Mouse (Mus musculus) E14TG2a.4 (cell line): ENCODE measurements at regions not wholly inside any gene's neighbourhood (a gene's known extent, or its start where the extent isn't known, plus 50 kb on each side); places are given as distances from the start of the nearest gene placed in this dataset.

Source experiments
- H3K27me3 ChIP-seq: 2 replicates; pipeline ENCODE4 v1.6.1; 2014; ENCODE audit warnings: low read length, control low read depth; ENCODE audit not compliant: insufficient read depth
- H3K36me3 ChIP-seq: 2 replicates; pipeline ENCODE4 v1.6.1; 2014; ENCODE audit warnings: low read length, control low read depth; ENCODE audit not compliant: insufficient read depth
- H3K4me1 ChIP-seq: replicated peaks from 2 replicates; pipeline ENCODE4 v1.6.1; 2014; ENCODE audit warnings: low read depth, low read length, control low read depth
- H3K4me3 ChIP-seq: replicated peaks from 2 replicates; pipeline ENCODE4 v1.5.1; 2014; ENCODE audit warnings: mild to moderate bottlenecking, low read length
- H3K9me3 ChIP-seq: 2 replicates; pipeline ENCODE4 v1.6.1; 2014; ENCODE audit warnings: low read length, control low read depth
- CTCF ChIP-seq: conservative IDR thresholded peaks from 2 replicates; pipeline ENCODE4 v1.5.1; 2014; ENCODE audit warnings: low read length
- NANOG ChIP-seq: IDR thresholded peaks from 2 replicates; pipeline ENCODE4 v1.6.1; 2014; ENCODE audit warnings: borderline replicate concordance, low read length, mixed read lengths
- POU5F1 ChIP-seq: IDR thresholded peaks from 2 replicates; pipeline ENCODE4 v1.6.1; 2014; ENCODE audit warnings: low read length, borderline replicate concordance

- H3K9me3 ChIP-seq: no peaks in the 10 kb centered on the region
- TF ChIP-seq NANOG (no peak), CTCF (no peak), POU5F1 (no peak)
- H3K36me3 ChIP-seq: no peaks in the 10 kb centered on the region
- H3K4me3 ChIP-seq: no peak overlapping the region
- H3K4me1 ChIP-seq: no peaks in the 10 kb centered on the region
- no peaks in the 10 kb centered on the region for H3K27me3 ChIP-seq
Measured at GRCm38 (mm10) chr2:79555395-79555794, 79.8 kb upstream of the Itprid2 start.

GRCm38 (mm10) chr2:79557361-79557760 is 77.8 kb upstream of the Itprid2 start:
- Histone ChIP-seq H3K9me3 (no peaks in the 10 kb centered on the region), H3K4me1 (no peaks in the 10 kb centered on the region), H3K4me3 (no peak overlapping the region), H3K27me3 (no peaks in the 10 kb centered on the region), H3K36me3 (no peaks in the 10 kb centered on the region)
- TF ChIP-seq NANOG: no peak
- TF ChIP-seq CTCF: no peak
- TF ChIP-seq POU5F1: no peak

GRCm38 (mm10) chr2:79566280-79566933 is 68.7 kb upstream of the Itprid2 start:
- Histone ChIP-seq H3K9me3 (no peaks in the 10 kb centered on the region), H3K4me3 (no peak overlapping the region), H3K27me3 (no peaks in the 10 kb centered on the region), H3K36me3 (no peaks in the 10 kb centered on the region), H3K4me1 (peaks cover 23% of the 10 kb centered on the region)
- TF ChIP-seq NANOG: peak; percentile 87
- no peak for TF ChIP-seq CTCF

- no peaks in the 10 kb centered on the region for H3K27me3 ChIP-seq
- no peak overlapping the region for H3K4me3 ChIP-seq
- H3K36me3 ChIP-seq: no peaks in the 10 kb centered on the region
- H3K9me3 ChIP-seq: no peaks in the 10 kb centered on the region
- H3K4me1 ChIP-seq: peaks cover 23% of the 10 kb centered on the region
- TF ChIP-seq NANOG: peak; percentile 19; the same call in 1 of the 2 replicates
- no peak for TF ChIP-seq POU5F1
Measured at GRCm38 (mm10) chr2:79567413-79567934, 67.7 kb upstream of the Itprid2 start.

- H3K4me1 ChIP-seq: peaks cover 21% of the 10 kb centered on the region
- TF ChIP-seq CTCF: no peak
- no peak for TF ChIP-seq POU5F1
- no peak for TF ChIP-seq NANOG
Measured at GRCm38 (mm10) chr2:79569663-79570062, 65.5 kb upstream of the Itprid2 start.

GRCm38 (mm10) chr2:79571910-79572309 is 63.2 kb upstream of the Itprid2 start:
- no peak overlapping the region for H3K4me3 ChIP-seq
- TF ChIP-seq CTCF: no peak
- TF ChIP-seq POU5F1: no peak
- TF ChIP-seq NANOG: no peak
- H3K4me1 ChIP-seq: peaks cover 11% of the 10 kb centered on the region
- H3K36me3 ChIP-seq: no peaks in the 10 kb centered on the region
- no peaks in the 10 kb centered on the region for H3K9me3 ChIP-seq
- H3K27me3 ChIP-seq: no peaks in the 10 kb centered on the region

More at GRCm38 (mm10) chr2:79569663-79570062, 65.5 kb upstream of the Itprid2 start:
- Histone ChIP-seq H3K4me3 (no peak overlapping the region), H3K9me3 (no peaks in the 10 kb centered on the region), H3K27me3 (no peaks in the 10 kb centered on the region), H3K36me3 (no peaks in the 10 kb centered on the region)

- no peak overlapping the region for H3K4me3 ChIP-seq
- H3K27me3 ChIP-seq: no peaks in the 10 kb centered on the region
- H3K36me3 ChIP-seq: no peaks in the 10 kb centered on the region
- TF ChIP-seq NANOG (no peak), POU5F1 (no peak)
- no peaks in the 10 kb centered on the region for H3K9me3 ChIP-seq
- H3K4me1 ChIP-seq: no peaks in the 10 kb centered on the region
Measured at GRCm38 (mm10) chr2:79575074-79575473, 60.1 kb upstream of the Itprid2 start.

GRCm38 (mm10) chr2:79585022-79585774 is 50.0 kb upstream of the Itprid2 start:
- no peaks in the 10 kb centered on the region for H3K9me3 ChIP-seq

More at GRCm38 (mm10) chr2:79585022-79585774, 50.0 kb upstream of the Itprid2 start:
- no peaks in the 10 kb centered on the region for H3K36me3 ChIP-seq
- H3K4me1 ChIP-seq: 0 out of 2 replicates have a peak, but pooled peaks cover 3% of the 10 kb centered on the region
- 0 out of 2 replicates have a peak, but pooled peaks cover 2% of the 10 kb centered on the region for H3K27me3 ChIP-seq
- H3K4me3 ChIP-seq: no peak overlapping the region
- TF ChIP-seq POU5F1 (no peak), CTCF (no peak), NANOG (peak; percentile 92)
